Mouse (Mus musculus): Measurements from ENCODE around the gene Haus6.

Gene Haus6

GRCm38 (mm10) chr4:86561061-86561460, 50.8 kb downstream of the Haus6 start:
- peak; percentile 72 for DNase-seq

- peak; percentile 54 for DNase-seq
Observed at GRCm38 (mm10) chr4:86559006-86559405, 52.8 kb downstream of the Haus6 start.

GRCm38 (mm10) chr4:86558228-86558627, 53.6 kb downstream of the Haus6 start, which contains the start of gene Saxo1:
TSS of gene Saxo1 (minus strand) at chr4:86558328.
- DNase-seq: peak; percentile 82

- DNase-seq: no peak
Observed at GRCm38 (mm10) chr4:86557371-86557770, 54.5 kb downstream of the Haus6 start.

- DNase-seq: peak; percentile 81
Observed at GRCm38 (mm10) chr4:86555035-86555707, 56.7 kb downstream of the Haus6 start.

GRCm38 (mm10) chr4:86548332-86548731, 63.5 kb downstream of the Haus6 start:
- DNase-seq: peak; percentile 83

- no peak for DNase-seq
Observed at GRCm38 (mm10) chr4:86545615-86546014, 66.2 kb downstream of the Haus6 start.

GRCm38 (mm10) chr4:86543999-86544398, 67.9 kb downstream of the Haus6 start:
- peak; percentile 45 for DNase-seq

GRCm38 (mm10) chr4:86541573-86541972, 70.3 kb downstream of the Haus6 start:
- DNase-seq: peak; percentile 75

GRCm38 (mm10) chr4:86538936-86539335, 72.9 kb downstream of the Haus6 start:
- DNase-seq: peak; percentile 73

- DNase-seq: no peak
Observed at GRCm38 (mm10) chr4:86537972-86538371, 73.9 kb downstream of the Haus6 start.

GRCm38 (mm10) chr4:86534091-86534481, 77.8 kb downstream of the Haus6 start:
- DNase-seq: peak; percentile 90

GRCm38 (mm10) chr4:86533406-86534090, 78.3 kb downstream of the Haus6 start:
- DNase-seq: peak; percentile 18

GRCm38 (mm10) chr4:86529161-86529560, 82.7 kb downstream of the Haus6 start:
- DNase-seq: no peak
